Mouse (Mus musculus) skeletal muscle tissue, adult 2 months (tissue): Measurements from ENCODE around the gene Pet2.

ENCODE experiments used
- DNase-seq: peaks from one replicate; pipeline ENCODE4 v3.0.0-alpha.2; 2012; ENCODE audit warnings: low read depth, low spot score

Pet2 gene

GRCm38 (mm10) chrX:89409589-89409988, at the start of gene Pet2:
Gene Pet2 (minus strand): TSS chrX:89409689.
- DNase-seq, result no peak
